Mouse (Mus musculus) cerebellum, adult 9-11 months (tissue): ENCODE results near the gene Nudt14.

Experiments
- DNase-seq: peaks from one replicate; pipeline ENCODE4 v3.0.0; 2022

Gene Nudt14

GRCm38 (mm10) chr12:112941776-112942713 lies at the start of gene Nudt14:
Nudt14 (minus strand) TSS chr12:112942124.
- DNase-seq = peak; percentile 78

- DNase-seq = no peak
These were observed 49.5 kb upstream of the Nudt14 start for GRCm38 (mm10) chr12:112991444-112991843.

GRCm38 (mm10) chr12:112990706-112991405 lies 48.9 kb upstream of the Nudt14 start:
- no peak for DNase-seq

GRCm38 (mm10) chr12:112987877-112988276 lies 46.0 kb upstream of the Nudt14 start:
- DNase-seq = no peak

- DNase-seq = no peak
These were observed 43.4 kb upstream of the Nudt14 start for GRCm38 (mm10) chr12:112985346-112985745.

DNA sequence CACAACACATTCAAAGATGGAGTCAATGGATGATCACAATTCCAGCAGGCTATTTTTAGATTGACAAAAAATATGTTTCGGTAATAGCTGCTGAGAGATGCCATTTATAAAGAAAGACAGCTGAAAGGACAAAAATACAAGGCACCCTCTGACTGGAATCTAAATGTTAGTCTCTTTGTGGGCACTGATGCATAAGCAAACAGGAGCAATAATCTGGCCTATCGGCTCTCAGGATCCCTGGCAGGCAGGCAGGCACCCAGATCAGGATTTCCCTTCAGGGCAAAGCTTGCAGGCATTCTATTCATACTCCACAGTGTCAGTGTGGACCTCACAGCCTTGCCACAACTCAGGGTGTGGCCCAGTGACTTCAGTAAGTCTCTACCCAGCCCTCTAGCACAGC lies 40.1 kb upstream of the Nudt14 start:
- no peak for DNase-seq

DNA sequence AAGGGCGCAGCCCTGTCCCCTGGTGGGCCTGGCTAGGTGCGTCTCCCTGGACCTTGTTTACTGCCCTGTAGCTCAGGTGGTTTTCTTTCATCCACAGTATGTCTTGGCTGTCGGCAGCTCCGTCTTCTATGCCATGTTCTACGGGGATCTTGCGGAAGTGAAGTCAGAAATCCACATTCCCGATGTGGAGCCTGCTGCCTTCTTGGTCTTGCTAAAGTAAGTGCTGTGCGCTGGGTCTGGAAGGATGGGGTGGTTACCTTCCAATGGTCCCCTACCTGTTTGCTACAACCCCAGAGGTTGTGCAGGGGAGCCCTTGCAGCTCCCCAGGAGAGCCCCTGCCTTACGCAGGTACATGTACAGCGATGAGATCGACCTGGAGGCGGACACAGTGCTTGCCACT lies 35.2 kb upstream of the Nudt14 start:
- DNase-seq = peak; percentile 58

DNA sequence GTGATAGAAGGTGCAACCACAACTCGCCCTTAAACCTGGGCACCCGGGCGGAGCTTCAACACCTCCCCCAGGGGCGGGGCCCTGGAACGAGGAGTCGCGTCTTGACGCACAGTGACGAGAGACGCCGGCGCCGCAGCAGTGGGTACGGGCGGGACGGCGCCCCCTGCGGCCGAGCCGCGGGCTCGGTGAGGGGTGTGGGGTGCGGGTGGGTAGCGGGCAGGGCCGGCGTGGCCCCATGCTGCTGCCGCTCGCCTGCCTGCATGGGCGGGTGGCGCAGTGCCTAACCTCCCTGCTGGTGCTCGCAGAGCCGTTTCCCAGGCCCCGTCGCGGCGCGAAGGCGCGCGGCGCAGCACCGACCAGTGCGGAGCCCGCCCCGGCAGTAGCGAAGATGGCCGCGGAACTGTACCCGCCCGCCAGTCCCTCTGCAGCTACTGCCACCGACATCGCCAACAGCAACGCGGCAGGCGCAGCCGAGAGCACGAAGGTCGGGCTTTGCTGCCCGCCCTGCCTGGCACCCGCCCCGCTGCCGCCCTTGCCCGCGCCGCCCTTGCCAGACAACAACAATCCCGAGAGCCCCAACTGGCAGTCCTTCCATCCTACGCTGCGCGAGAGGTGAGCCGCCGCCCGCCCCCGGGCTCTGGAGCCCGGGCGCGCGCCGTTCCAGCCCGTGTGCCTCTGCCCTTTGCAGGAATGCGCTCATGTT lies 34.6 kb upstream of the Nudt14 start, which contains the start of gene Btbd6:
Btbd6 (plus strand) TSS at position 112 of the 703 bp plus-strand sequence.
- peak; percentile 94 for DNase-seq

- no peak for DNase-seq
These were observed 32.8 kb upstream of the Nudt14 start for GRCm38 (mm10) chr12:112974736-112975135.

- DNase-seq = no peak
These were observed 27.7 kb upstream of the Nudt14 start for GRCm38 (mm10) chr12:112969616-112970015.

DNA sequence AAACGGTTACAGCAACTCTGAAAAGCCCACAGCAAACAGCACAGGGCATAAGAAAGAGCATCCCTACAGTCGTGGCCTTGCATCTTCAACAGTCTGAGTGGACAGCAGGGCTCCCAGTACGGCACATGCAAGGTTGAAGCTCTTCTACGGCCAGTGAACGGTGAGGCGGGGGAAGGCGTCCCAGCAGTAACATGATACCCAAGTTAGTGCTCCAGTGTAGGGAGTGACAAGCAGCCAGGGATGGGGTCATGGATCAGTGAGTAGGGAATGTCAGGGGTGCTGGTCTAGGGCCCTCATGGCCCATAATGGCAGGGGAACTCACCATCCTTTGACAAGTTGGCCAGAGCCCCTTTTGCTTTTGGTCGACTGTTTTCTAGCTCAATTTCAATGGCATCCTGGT lies 27.0 kb upstream of the Nudt14 start:
- DNase-seq = no peak

GRCm38 (mm10) chr12:112965783-112966182 lies 23.9 kb upstream of the Nudt14 start:
- DNase-seq = no peak

DNA sequence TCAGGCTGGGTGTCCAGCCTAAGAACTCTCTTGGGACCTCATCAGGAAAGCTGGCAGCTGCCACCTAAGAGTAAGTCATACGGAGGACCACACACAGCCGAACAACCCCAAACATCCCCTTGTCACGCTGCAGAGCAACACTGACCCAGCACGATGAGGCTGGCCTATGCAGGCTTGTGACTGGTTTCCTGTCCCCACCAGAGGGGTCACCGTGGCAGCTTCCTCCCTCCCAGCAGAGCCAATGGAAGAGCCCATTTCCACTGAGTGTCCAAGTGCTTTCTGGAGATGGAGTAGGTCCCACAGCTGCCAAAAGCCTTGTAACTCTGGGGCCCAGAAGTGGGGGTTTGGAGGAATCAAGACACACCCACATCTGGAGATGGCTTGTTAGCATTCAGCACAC lies 19.9 kb upstream of the Nudt14 start:
- DNase-seq = peak; percentile 48

GRCm38 (mm10) chr12:112961428-112961827 lies 19.5 kb upstream of the Nudt14 start:
- DNase-seq = peak; percentile 84

- no peak for DNase-seq
These were observed 17.5 kb upstream of the Nudt14 start for GRCm38 (mm10) chr12:112959421-112959820.

DNA sequence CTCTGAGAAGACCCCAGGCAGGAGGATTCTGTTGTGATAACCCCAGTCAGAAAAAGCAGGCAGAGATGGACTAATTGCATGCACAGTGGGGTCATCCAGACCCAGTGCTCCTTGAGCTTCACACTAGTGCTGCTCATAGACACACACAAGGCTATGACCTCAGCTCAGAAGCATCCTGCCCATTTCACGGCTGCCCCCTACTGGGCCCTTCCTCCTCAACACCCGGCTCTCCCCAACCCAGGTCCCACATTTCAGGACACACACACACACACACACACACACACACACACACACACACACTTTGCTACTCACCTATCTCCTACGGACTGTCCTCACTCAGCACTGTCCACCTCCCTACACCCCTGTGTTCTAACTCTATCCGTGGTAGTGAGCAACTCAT lies 16.4 kb upstream of the Nudt14 start:
- DNase-seq = no peak

- peak; percentile 81 for DNase-seq
These were observed 13.9 kb upstream of the Nudt14 start for GRCm38 (mm10) chr12:112955800-112956199.

DNA sequence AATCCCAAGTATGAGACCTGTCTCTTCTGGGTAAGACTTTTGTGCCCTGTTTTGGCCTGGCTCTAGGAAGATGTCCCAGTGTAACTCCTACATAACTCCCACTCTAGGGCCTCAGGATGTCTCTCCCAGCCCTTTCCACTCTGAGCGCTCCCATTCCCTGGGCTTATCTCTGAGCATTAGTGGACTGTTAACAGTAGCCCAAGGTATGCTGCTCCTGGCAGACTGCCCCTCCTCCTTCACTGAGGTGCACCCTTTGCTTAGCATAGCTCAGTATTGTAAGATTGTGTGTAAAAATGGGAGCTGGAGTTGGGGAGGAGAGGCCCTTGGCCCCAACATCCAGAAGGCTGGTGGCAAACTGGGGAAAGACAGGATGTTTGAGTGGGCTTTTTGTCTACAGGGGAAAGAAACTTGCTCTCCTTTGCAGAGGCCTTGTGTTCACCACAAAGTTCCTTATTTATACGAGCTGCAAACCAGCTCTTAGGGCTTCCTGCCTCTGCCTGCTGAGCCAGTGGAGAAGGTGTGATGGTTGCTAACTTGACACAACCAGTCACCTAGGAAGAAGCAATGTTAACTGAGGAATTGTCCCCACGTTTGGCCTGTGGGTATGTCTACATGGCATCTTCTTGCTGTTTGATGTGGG lies 11.1 kb upstream of the Nudt14 start:
- DNase-seq = no peak

GRCm38 (mm10) chr12:112952433-112952832 lies 10.5 kb upstream of the Nudt14 start:
- peak; percentile 68 for DNase-seq

- no peak for DNase-seq
These were observed 9.4 kb upstream of the Nudt14 start for GRCm38 (mm10) chr12:112951150-112951842.

- no peak for DNase-seq
These were observed 8.8 kb upstream of the Nudt14 start for GRCm38 (mm10) chr12:112950761-112951129.
